23 mouse cellular contexts compared by ENCODE assay signal in genomic region chr14:54793894-54794830, GRCm38 (mm10). TPM values are rescaled to one million over a fixed set of nuclear protein-coding genes. Genes with fewer than 3 reads are reported as not detected.
DNase-seq lines count a peak whose midpoint lies in the region; ATAC-seq and TF ChIP-seq lines count a peak whose summit lies in the region.
"Had no signal": no experiment of that assay in that cellular context is flagged by ENCODE, and none has a peak within 500 bp of the region (broad histone marks: within the 10 kb centered on the region; RNA-seq: fewer than 3 reads in every experiment).

No protein-coding gene starts in this region.

- intact Hi-C loops in heart, postnatal 14 days (cut with DNase I): no loop called here

- H3K36me3 ChIP-seq in kidney, embryonic 14.5 days (ENCODE audit: control insufficient read depth, insufficient read depth, low read length): no peaks in the 10 kb centered on the region
- no peaks in the 10 kb centered on the region for H3K36me3 ChIP-seq in intestine, postnatal 0 days (ENCODE audit: control insufficient read depth, insufficient read depth)
- no peaks in the 10 kb centered on the region for H3K36me3 ChIP-seq in hindbrain, embryonic 11.5 days (ENCODE audit: control insufficient read depth, insufficient read depth, low read length)
- H3K36me3 ChIP-seq: embryonic facial prominence, embryonic 10.5 days; heart, embryonic 13.5 days; hindbrain, embryonic 13.5 days had no signal

- DNase-seq in kidney, adult 18-20 months: peak; percentile 32
- DNase-seq in kidney, postnatal 4 days: no peak
- peak; percentile 45 to 58 for DNase-seq in kidney, postnatal 25 days
- no peak for DNase-seq in natural killer cell, adult 2 months (ENCODE audit: low spot score in 2 of 2)
- DNase-seq in hindbrain, embryonic 11.5 days (ENCODE audit: low spot score): no peak
- no peak for DNase-seq in heart, postnatal 14 days
- DNase-seq: adrenal gland, adult 8-10 months; adrenal gland, postnatal 36 days; cerebellum, adult 2 months; cerebellum, postnatal 10 days; forebrain, postnatal 0 days; gastrocnemius, postnatal 25 days; heart, adult 11 months; heart, postnatal 4 days had no signal

- no peaks in the 10 kb centered on the region for H3K9me3 ChIP-seq in kidney, embryonic 14.5 days (ENCODE audit: control insufficient read depth, low read length)
- H3K9me3 ChIP-seq in intestine, postnatal 0 days (ENCODE audit: control insufficient read depth): no peaks in the 10 kb centered on the region
- no peaks in the 10 kb centered on the region for H3K9me3 ChIP-seq in hindbrain, embryonic 11.5 days (ENCODE audit: control insufficient read depth, low read length)
- H3K9me3 ChIP-seq: embryonic facial prominence, embryonic 10.5 days; forebrain, embryonic 13.5 days; heart, embryonic 13.5 days; hindbrain, embryonic 13.5 days had no signal

- TF ChIP-seq CTCF in intestine, postnatal 0 days (IDR thresholded peaks at IDR 0.05; ENCODE audit: low read depth): no peak

- H3K4me3 ChIP-seq in kidney, embryonic 14.5 days (ENCODE audit: low read length): no peak overlapping the region
- H3K4me3 ChIP-seq in intestine, postnatal 0 days (ENCODE audit: low read depth, low read length): no peak overlapping the region
- no peak overlapping the region for H3K4me3 ChIP-seq in hindbrain, embryonic 11.5 days (ENCODE audit: low read depth, low read length)
- H3K4me3 ChIP-seq: embryonic facial prominence, embryonic 10.5 days; forebrain, embryonic 13.5 days; heart, embryonic 13.5 days; hindbrain, embryonic 13.5 days had no signal

- H3K27me3 ChIP-seq in kidney, embryonic 14.5 days (ENCODE audit: control insufficient read depth, insufficient read depth, low read length): no peaks in the 10 kb centered on the region
- H3K27me3 ChIP-seq in intestine, postnatal 0 days (replicated peaks; ENCODE audit: control insufficient read depth, insufficient read depth, low read length): no peaks in the 10 kb centered on the region
- H3K27me3 ChIP-seq in hindbrain, embryonic 11.5 days (ENCODE audit: control insufficient read depth, insufficient read depth, low read length): no peaks in the 10 kb centered on the region
- H3K27me3 ChIP-seq: forebrain, embryonic 13.5 days; heart, embryonic 13.5 days; hindbrain, embryonic 13.5 days; Patski had no signal

- no peak overlapping the region for H3K27ac ChIP-seq in kidney, embryonic 14.5 days (ENCODE audit: low read depth, low read length)
- H3K27ac ChIP-seq in intestine, postnatal 0 days (ENCODE audit: low read depth, low read length): peak overlapping the region; percentile 68
- H3K27ac ChIP-seq in hindbrain, embryonic 11.5 days (ENCODE audit: low read depth, low read length): no peak overlapping the region
- H3K27ac ChIP-seq: embryonic facial prominence, embryonic 10.5 days; forebrain, embryonic 13.5 days; heart, embryonic 13.5 days; hindbrain, embryonic 13.5 days had no signal

- H3K4me1 ChIP-seq in kidney, embryonic 14.5 days (ENCODE audit: control insufficient read depth, insufficient read depth, low read length): no peaks in the 10 kb centered on the region
- peaks cover 5% of the 10 kb centered on the region; the same call in 1 of the 2 replicates for H3K4me1 ChIP-seq in intestine, postnatal 0 days (replicated peaks; ENCODE audit: control insufficient read depth, insufficient read depth, low read length)
- H3K4me1 ChIP-seq in hindbrain, embryonic 11.5 days (replicated peaks; ENCODE audit: control insufficient read depth, insufficient read depth, low read length): no peaks in the 10 kb centered on the region
- H3K4me1 ChIP-seq: embryonic facial prominence, embryonic 10.5 days; forebrain, embryonic 13.5 days; heart, embryonic 13.5 days; hindbrain, embryonic 13.5 days had no signal

- no peak overlapping the region for H3K9ac ChIP-seq in kidney, embryonic 14.5 days (ENCODE audit: low read depth, low read length)
- no peak overlapping the region for H3K9ac ChIP-seq in intestine, postnatal 0 days (ENCODE audit: low read depth, low read length)
- no peak overlapping the region for H3K9ac ChIP-seq in hindbrain, embryonic 11.5 days (ENCODE audit: low read depth, low read length)
- H3K9ac ChIP-seq: forebrain, embryonic 13.5 days; forebrain, postnatal 0 days; heart, embryonic 13.5 days; hindbrain, embryonic 13.5 days had no signal

- no peak for ATAC-seq in kidney, embryonic 14.5 days (ENCODE audit: low FRiP score, low TSS enrichment)
- peak; percentile 81 for ATAC-seq in intestine, postnatal 0 days
- no peak for ATAC-seq in hindbrain, embryonic 11.5 days (ENCODE audit: low FRiP score)
- ATAC-seq: forebrain, embryonic 13.5 days; forebrain, postnatal 0 days; Patski had no signal

- 78% methylated on average over 8 of the region's 8 CpGs for WGBS in kidney, embryonic 14.5 days
- WGBS in intestine, postnatal 0 days: 42% methylated on average over 8 of the region's 8 CpGs
- WGBS in hindbrain, embryonic 11.5 days: 81% methylated on average over 8 of the region's 8 CpGs

- no peak overlapping the region for H3K4me2 ChIP-seq in kidney, embryonic 14.5 days (replicated peaks; ENCODE audit: low read depth, low read length)
- 0 out of 2 replicates have a peak overlapping the region, but pooled peaks have one; percentile 1 for H3K4me2 ChIP-seq in intestine, postnatal 0 days (replicated peaks; ENCODE audit: low read depth)
- no peak overlapping the region for H3K4me2 ChIP-seq in hindbrain, embryonic 11.5 days (replicated peaks; ENCODE audit: low read depth, low read length)
- H3K4me2 ChIP-seq: forebrain, embryonic 13.5 days; heart, embryonic 13.5 days; hindbrain, embryonic 13.5 days had no signal

RNA-seq across cellular contexts. Expression of gene Slc7a8, which starts 12.4 kb away (rescaled TPM):
- polyA plus RNA-seq in kidney, embryonic 14.5 days (2014; fragmentation: Nextera tagmentation; extraction: Ambion mirVana): 5.8 and 12.1 TPM in 2 replicates
- polyA plus RNA-seq in intestine, postnatal 0 days (2015; fragmentation: Nextera tagmentation; extraction: Ambion mirVana): 34.2 and 36.9 TPM in 2 replicates
- 2.8 and 3.3 TPM in 2 replicates for polyA plus RNA-seq in hindbrain, embryonic 11.5 days (2014; fragmentation: Nextera tagmentation; extraction: Ambion mirVana)
- total RNA-seq in heart, postnatal 14 days (2021): 1 to 10 TPM; 3.2 to 3.7 TPM
- polyA plus RNA-seq: C2C12 had no signal

RNA-seq across cellular contexts. Expression of gene Rnf212b, which starts 19.8 kb away (rescaled TPM):
- polyA plus RNA-seq in kidney, embryonic 14.5 days (2014; fragmentation: Nextera tagmentation; extraction: Ambion mirVana): not detected in 2 replicates
- polyA plus RNA-seq in intestine, postnatal 0 days (2015; fragmentation: Nextera tagmentation; extraction: Ambion mirVana): not detected in 2 replicates
- polyA plus RNA-seq in hindbrain, embryonic 11.5 days (2014; fragmentation: Nextera tagmentation; extraction: Ambion mirVana): not detected in 2 replicates
- not detected for total RNA-seq in heart, postnatal 14 days (2021)
- total RNA-seq: forebrain, postnatal 0 days; heart, postnatal 4 days had no signal
- polyA plus RNA-seq: C2C12; cerebellum, adult 2 months; embryonic facial prominence, embryonic 10.5 days; embryonic facial prominence, embryonic 14.5 days; forebrain, embryonic 13.5 days; forebrain, postnatal 0 days; heart, embryonic 13.5 days; hindbrain, embryonic 13.5 days; Patski had no signal

Comparison
In these comparisons a context has a peak if more than half of its experiments do, and no peak if none do; other contexts are left out.
1. DNase-seq: peak in kidney, adult 18-20 months (single experiment) and kidney, postnatal 25 days (2 of 2); none in kidney, postnatal 4 days (0 of 2), natural killer cell, adult 2 months (0 of 2), hindbrain, embryonic 11.5 days (single experiment) and heart, postnatal 14 days (0 of 2).